Mouse (Mus musculus) spleen, adult 2 months (tissue): ENCODE measurements around the gene Megf9.

Experiments used
- CTCF ChIP-seq: fragments of 200-500 bp; IDR thresholded peaks from 2 replicates; pipeline ENCODE4 v1.5.1; 2011; ENCODE audit warnings: mild to moderate bottlenecking, inconsistent platforms; ENCODE audit not compliant: insufficient read depth, insufficient read length, insufficient replicate concordance; ENCODE audit errors: extremely low read depth
- POLR2A ChIP-seq: fragments of 200-500 bp; IDR thresholded peaks from 2 replicates; pipeline ENCODE4 v1.6.1; 2011; ENCODE audit warnings: low read depth, low read length, inconsistent platforms

DNA sequence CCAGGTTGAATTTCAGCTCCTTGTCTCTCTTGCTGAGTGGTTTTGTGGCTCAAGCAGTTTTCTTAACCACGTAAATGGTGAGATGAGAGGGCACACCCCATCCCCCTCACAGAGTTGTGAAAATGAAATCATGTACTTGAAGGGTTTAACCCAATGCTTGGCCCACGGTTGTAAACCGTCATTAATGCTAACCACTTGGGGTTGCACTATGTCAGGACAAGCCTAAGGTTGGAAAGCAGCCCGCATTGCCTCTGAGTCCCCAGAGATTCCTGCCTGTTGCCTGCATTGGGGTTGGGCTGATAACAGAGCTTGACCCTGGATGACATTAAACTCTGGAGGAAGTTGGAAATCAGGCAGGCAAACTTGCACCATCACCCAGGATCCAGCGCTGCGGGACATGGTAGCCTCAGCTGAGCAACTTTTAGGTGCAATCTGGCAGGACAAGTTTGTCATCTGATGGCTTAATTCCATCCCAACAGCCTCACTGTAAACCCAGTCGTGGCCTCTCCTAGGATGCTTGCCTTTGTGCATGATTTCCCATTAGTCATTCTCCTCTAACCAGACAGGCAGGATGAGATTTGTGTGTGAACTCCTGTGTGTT lies 1.0 kb upstream of the Megf9 start:
- TF ChIP-seq POLR2A (no peak), CTCF (no peak)
